ENCODE assay signal across 18 mouse cellular contexts in the genomic region with DNA sequence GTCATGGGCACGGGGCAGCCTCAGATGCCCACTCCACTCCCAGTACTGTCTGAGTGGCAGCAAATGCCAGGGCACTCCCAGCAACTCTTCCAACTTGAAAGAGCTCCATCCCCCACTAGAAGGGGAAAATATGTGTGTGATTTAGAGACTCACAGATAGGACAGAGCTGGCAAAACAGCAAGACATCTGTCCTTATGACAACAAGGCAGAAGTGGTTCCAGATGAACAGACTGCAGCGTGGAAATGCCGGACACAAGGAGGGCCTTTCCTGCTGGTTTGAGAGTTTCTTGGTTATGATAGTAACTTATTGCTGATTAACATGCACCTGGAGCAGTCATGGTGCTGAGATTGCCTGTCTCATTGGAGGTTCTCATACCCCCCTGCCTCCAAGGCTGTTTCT.
"Had no signal": no experiment of that assay in that cellular context is flagged by ENCODE, and none has a peak within 500 bp of the region (broad histone marks: within the 10 kb centered on the region; RNA-seq: fewer than 3 reads in every experiment).

No protein-coding gene starts in this region.

- H3K9me3 ChIP-seq: intestine, embryonic 15.5 days had no signal

- H3K27me3 ChIP-seq: intestine, embryonic 15.5 days; kidney, embryonic 15.5 days; liver, embryonic 13.5 days; midbrain, embryonic 13.5 days had no signal

- DNase-seq: kidney, adult 11 months; kidney, adult 8-10 months; kidney, postnatal 10 days; kidney, postnatal 36 days; layer of hippocampus, postnatal 36 days; liver, embryonic 13.5 days; lung, postnatal 36 days; right cerebral cortex, adult 18-20 months; right cerebral cortex, postnatal 25 days; thymus, postnatal 25 days had no signal

- H3K4me1 ChIP-seq: intestine, embryonic 15.5 days; kidney, embryonic 15.5 days; liver, embryonic 13.5 days; megakaryocyte, embryonic 14.5 days; midbrain, embryonic 10.5 days; midbrain, embryonic 13.5 days had no signal

- H3K36me3 ChIP-seq: intestine, embryonic 15.5 days; kidney, embryonic 15.5 days; liver, embryonic 13.5 days; midbrain, embryonic 10.5 days; midbrain, embryonic 13.5 days had no signal

- H3K9ac ChIP-seq: intestine, embryonic 15.5 days; kidney, embryonic 15.5 days; liver, embryonic 13.5 days; midbrain, embryonic 13.5 days had no signal

- H3K27ac ChIP-seq: intestine, embryonic 15.5 days; kidney, embryonic 15.5 days; left cerebral cortex, adult 2 months; liver, embryonic 13.5 days; midbrain, embryonic 10.5 days; midbrain, embryonic 13.5 days had no signal

- ATAC-seq: intestine, embryonic 15.5 days; midbrain, embryonic 13.5 days; midbrain, embryonic 16.5 days had no signal

- H3K4me3 ChIP-seq: intestine, embryonic 15.5 days; kidney, embryonic 15.5 days; left cerebral cortex, adult 2 months; liver, embryonic 13.5 days; midbrain, embryonic 10.5 days; midbrain, embryonic 13.5 days; myocyte had no signal

- H3K4me2 ChIP-seq: intestine, embryonic 15.5 days; kidney, embryonic 15.5 days; liver, embryonic 13.5 days; midbrain, embryonic 13.5 days had no signal
